Mouse (Mus musculus): Measurements from ENCODE around the gene Slc16a12. TPM values are rescaled to one million over a fixed set of nuclear protein-coding genes. Genes with fewer than 3 reads are reported as not detected.

The Slc16a12 gene
- polyA plus RNA-seq, 1 experiment from 2014 or later: 5.3 TPM

DNA sequence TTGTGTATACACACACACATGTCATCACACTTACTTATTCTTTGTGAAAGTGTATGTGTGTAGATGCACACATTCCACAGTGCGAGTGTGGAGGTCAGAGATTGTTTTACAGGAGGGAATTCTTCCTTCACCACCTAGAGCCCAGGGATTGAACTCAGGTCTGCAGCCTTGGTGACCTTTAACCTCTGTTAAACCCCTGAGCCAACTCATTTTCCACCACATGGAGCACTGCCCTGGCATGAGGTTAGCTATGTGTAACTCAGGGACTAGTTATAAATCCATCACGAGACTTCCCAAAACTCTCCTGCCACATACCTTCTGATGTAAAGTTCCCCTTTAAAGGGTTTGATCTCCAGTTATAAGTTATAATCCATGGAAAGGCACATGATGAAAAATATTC is 38.9 kb downstream of the Slc16a12 start:
- H3K4me1 ChIP-seq (replicated peaks; ENCODE audit: control insufficient read depth, insufficient read depth, low read length): no peaks in the 10 kb centered on the region
- no peak overlapping the region for H3K27ac ChIP-seq (ENCODE audit: low read depth, low read length)
- 89% methylated on average over 2 of the region's 2 CpGs for WGBS
- H3K4me3 ChIP-seq (ENCODE audit: low read depth, low read length): no peak overlapping the region
- H3K27me3 ChIP-seq (replicated peaks; ENCODE audit: control insufficient read depth, insufficient read depth, low read length): no peaks in the 10 kb centered on the region
- no peak for TF ChIP-seq CTCF (IDR thresholded peaks at IDR 0.05; ENCODE audit: low read depth)
- no peaks in the 10 kb centered on the region for H3K36me3 ChIP-seq (ENCODE audit: control insufficient read depth, insufficient read depth)
- H3K4me2 ChIP-seq (replicated peaks; ENCODE audit: low read depth): no peak overlapping the region
- H3K9ac ChIP-seq (ENCODE audit: low read depth, low read length): no peak overlapping the region
- ATAC-seq: no peak
- no peaks in the 10 kb centered on the region for H3K9me3 ChIP-seq (ENCODE audit: control insufficient read depth)

GRCm38 (mm10) chr19:34707571-34707970 is 39.5 kb downstream of the Slc16a12 start:
- WGBS: 38% methylated on average over 2 of the region's 2 CpGs
- TF ChIP-seq CTCF (IDR thresholded peaks at IDR 0.05; ENCODE audit: low read depth): no peak

GRCm38 (mm10) chr19:34706261-34706660 is 40.8 kb downstream of the Slc16a12 start:
- Histone ChIP-seq H3K4me1 (replicated peaks; ENCODE audit: control insufficient read depth, insufficient read depth, low read length) (no peaks in the 10 kb centered on the region), H3K27me3 (replicated peaks; ENCODE audit: control insufficient read depth, insufficient read depth, low read length) (no peaks in the 10 kb centered on the region), H3K9me3 (ENCODE audit: control insufficient read depth) (no peaks in the 10 kb centered on the region), H3K4me3 (ENCODE audit: low read depth, low read length) (no peak overlapping the region), H3K27ac (ENCODE audit: low read depth, low read length) (no peak overlapping the region), H3K9ac (ENCODE audit: low read depth, low read length) (no peak overlapping the region), H3K36me3 (ENCODE audit: control insufficient read depth, insufficient read depth) (no peaks in the 10 kb centered on the region), H3K4me2 (replicated peaks; ENCODE audit: low read depth) (no peak overlapping the region)
- WGBS: 35% methylated on average over 6 of the region's 6 CpGs
- no peak for ATAC-seq
- TF ChIP-seq CTCF (IDR thresholded peaks at IDR 0.05; ENCODE audit: low read depth): no peak

More at GRCm38 (mm10) chr19:34707571-34707970, 39.5 kb downstream of the Slc16a12 start:
- H3K36me3 ChIP-seq (ENCODE audit: control insufficient read depth, insufficient read depth): no peaks in the 10 kb centered on the region
- H3K4me1 ChIP-seq (replicated peaks; ENCODE audit: control insufficient read depth, insufficient read depth, low read length): no peaks in the 10 kb centered on the region
- no peaks in the 10 kb centered on the region for H3K27me3 ChIP-seq (replicated peaks; ENCODE audit: control insufficient read depth, insufficient read depth, low read length)
- H3K9me3 ChIP-seq (ENCODE audit: control insufficient read depth): no peaks in the 10 kb centered on the region
- H3K27ac ChIP-seq (ENCODE audit: low read depth, low read length): no peak overlapping the region
- no peak for ATAC-seq
- no peak overlapping the region for H3K9ac ChIP-seq (ENCODE audit: low read depth, low read length)
- no peak overlapping the region for H3K4me3 ChIP-seq (ENCODE audit: low read depth, low read length)
- H3K4me2 ChIP-seq (replicated peaks; ENCODE audit: low read depth): no peak overlapping the region

- 97% methylated on average over 1 of the region's 1 CpGs for WGBS
- Histone ChIP-seq H3K27ac (ENCODE audit: low read depth, low read length) (no peak overlapping the region), H3K4me3 (ENCODE audit: low read depth, low read length) (no peak overlapping the region), H3K4me2 (replicated peaks; ENCODE audit: low read depth) (no peak overlapping the region), H3K9ac (ENCODE audit: low read depth, low read length) (no peak overlapping the region), H3K27me3 (replicated peaks; ENCODE audit: control insufficient read depth, insufficient read depth, low read length) (no peaks in the 10 kb centered on the region), H3K36me3 (ENCODE audit: control insufficient read depth, insufficient read depth) (no peaks in the 10 kb centered on the region), H3K9me3 (ENCODE audit: control insufficient read depth) (no peaks in the 10 kb centered on the region), H3K4me1 (replicated peaks; ENCODE audit: control insufficient read depth, insufficient read depth, low read length) (no peaks in the 10 kb centered on the region)
- no peak for TF ChIP-seq CTCF (IDR thresholded peaks at IDR 0.05; ENCODE audit: low read depth)
- no peak for ATAC-seq
Observed at GRCm38 (mm10) chr19:34705141-34705540, 41.9 kb downstream of the Slc16a12 start.

GRCm38 (mm10) chr19:34699300-34699699 is 47.8 kb downstream of the Slc16a12 start:
- Histone ChIP-seq H3K4me3 (ENCODE audit: low read depth, low read length) (no peak overlapping the region), H3K9ac (ENCODE audit: low read depth, low read length) (no peak overlapping the region), H3K4me1 (replicated peaks; ENCODE audit: control insufficient read depth, insufficient read depth, low read length) (0 out of 2 replicates have a peak, but pooled peaks cover 4% of the 10 kb centered on the region), H3K27ac (ENCODE audit: low read depth, low read length) (no peak overlapping the region), H3K27me3 (replicated peaks; ENCODE audit: control insufficient read depth, insufficient read depth, low read length) (no peaks in the 10 kb centered on the region), H3K4me2 (replicated peaks; ENCODE audit: low read depth) (no peak overlapping the region), H3K9me3 (ENCODE audit: control insufficient read depth) (no peaks in the 10 kb centered on the region), H3K36me3 (ENCODE audit: control insufficient read depth, insufficient read depth) (no peaks in the 10 kb centered on the region)
- 88% methylated on average over 2 of the region's 2 CpGs for WGBS
- TF ChIP-seq CTCF (IDR thresholded peaks at IDR 0.05; ENCODE audit: low read depth): no peak
- ATAC-seq: no peak

DNA sequence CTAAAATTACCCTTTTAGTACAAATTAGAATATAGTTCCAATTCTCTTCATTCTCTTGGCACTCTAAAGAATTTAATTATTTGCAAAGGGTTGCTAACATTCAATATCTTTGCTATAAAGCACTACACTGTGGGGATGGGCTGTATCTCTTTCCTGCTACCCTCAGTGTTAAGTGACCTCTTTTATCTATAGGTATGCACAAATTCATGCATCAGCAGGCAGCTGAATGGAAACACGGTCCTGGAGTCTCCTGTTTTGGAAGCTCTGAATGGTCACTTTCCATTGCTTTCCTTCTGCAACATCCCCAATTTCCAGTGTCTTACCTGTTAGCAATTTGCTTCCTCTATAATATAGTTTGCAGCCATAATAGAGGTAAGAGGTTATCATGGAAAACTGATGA is 48.2 kb downstream of the Slc16a12 start:
- WGBS: 46% methylated on average over 1 of the region's 1 CpGs
- H3K4me3 ChIP-seq (ENCODE audit: low read depth, low read length): no peak overlapping the region
- no peak for TF ChIP-seq CTCF (IDR thresholded peaks at IDR 0.05; ENCODE audit: low read depth)
- 0 out of 2 replicates have a peak, but pooled peaks cover 4% of the 10 kb centered on the region for H3K4me1 ChIP-seq (replicated peaks; ENCODE audit: control insufficient read depth, insufficient read depth, low read length)
- H3K27me3 ChIP-seq (replicated peaks; ENCODE audit: control insufficient read depth, insufficient read depth, low read length): no peaks in the 10 kb centered on the region
- H3K9ac ChIP-seq (ENCODE audit: low read depth, low read length): no peak overlapping the region
- no peak overlapping the region for H3K27ac ChIP-seq (ENCODE audit: low read depth, low read length)
- ATAC-seq: no peak
- H3K9me3 ChIP-seq (ENCODE audit: control insufficient read depth): no peaks in the 10 kb centered on the region
- H3K4me2 ChIP-seq (replicated peaks; ENCODE audit: low read depth): no peak overlapping the region
- no peaks in the 10 kb centered on the region for H3K36me3 ChIP-seq (ENCODE audit: control insufficient read depth, insufficient read depth)

DNA sequence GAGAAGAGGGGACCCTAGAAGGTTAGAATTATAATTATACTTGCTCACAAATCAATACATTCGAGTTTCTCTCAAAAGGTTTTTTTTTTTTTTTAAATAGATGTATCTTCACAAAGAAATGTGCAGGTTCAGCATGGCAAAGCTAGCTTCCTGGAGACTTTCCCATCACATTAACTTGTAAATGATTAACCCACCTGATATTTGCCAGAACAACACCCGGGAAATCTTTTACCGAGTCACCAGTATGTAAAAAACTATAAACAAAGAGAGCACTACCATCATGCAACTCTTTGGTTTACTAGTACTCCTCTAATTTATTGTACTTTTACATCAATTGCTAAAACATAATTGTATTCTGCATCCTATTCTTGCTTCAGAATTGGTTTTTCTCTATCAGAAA is 48.7 kb downstream of the Slc16a12 start:
- Histone ChIP-seq H3K9me3 (ENCODE audit: control insufficient read depth) (no peaks in the 10 kb centered on the region), H3K4me1 (replicated peaks; ENCODE audit: control insufficient read depth, insufficient read depth, low read length) (0 out of 2 replicates have a peak, but pooled peaks cover 4% of the 10 kb centered on the region), H3K36me3 (ENCODE audit: control insufficient read depth, insufficient read depth) (no peaks in the 10 kb centered on the region), H3K27me3 (replicated peaks; ENCODE audit: control insufficient read depth, insufficient read depth, low read length) (no peaks in the 10 kb centered on the region), H3K4me2 (replicated peaks; ENCODE audit: low read depth) (no peak overlapping the region), H3K27ac (ENCODE audit: low read depth, low read length) (no peak overlapping the region), H3K9ac (ENCODE audit: low read depth, low read length) (no peak overlapping the region), H3K4me3 (ENCODE audit: low read depth, low read length) (no peak overlapping the region)
- no peak for TF ChIP-seq CTCF (IDR thresholded peaks at IDR 0.05; ENCODE audit: low read depth)
- 32% methylated on average over 3 of the region's 3 CpGs for WGBS
- no peak for ATAC-seq

All from intestine, postnatal 0 days (tissue).